Mouse (Mus musculus) monocyte, adult 2 months (primary cell): ENCODE measurements around the gene March10.

Experiments used
- DNase-seq, 2 experiments: peaks; one replicate each; pipeline ENCODE4 v3.0.0; 2022; ENCODE audit warnings: low spot score in 2 of 2, low read depth in 1 of 2

Gene March10

GRCm38 (mm10) chr11:105456497-105456907, at the start of gene March10:
Gene March10, minus strand, starts transcription at chr11:105456735.
- no peak for DNase-seq

GRCm38 (mm10) chr11:105506322-105506721, 49.8 kb upstream of the March10 start:
- no peak for DNase-seq

GRCm38 (mm10) chr11:105505038-105505437, 48.5 kb upstream of the March10 start:
- no peak for DNase-seq

- DNase-seq = no peak
Observed at GRCm38 (mm10) chr11:105502311-105502710, 45.8 kb upstream of the March10 start.

- DNase-seq = no peak
Observed at GRCm38 (mm10) chr11:105497505-105497904, 41.0 kb upstream of the March10 start.

GRCm38 (mm10) chr11:105496665-105497064, 40.1 kb upstream of the March10 start:
- no peak for DNase-seq

GRCm38 (mm10) chr11:105495591-105496270, 39.2 kb upstream of the March10 start:
- DNase-seq = no peak

- no peak for DNase-seq
Observed at GRCm38 (mm10) chr11:105494786-105495369, 38.3 kb upstream of the March10 start.

- no peak for DNase-seq
Observed at GRCm38 (mm10) chr11:105492392-105492791, 35.9 kb upstream of the March10 start.

GRCm38 (mm10) chr11:105490971-105491370, 34.4 kb upstream of the March10 start:
- no peak for DNase-seq

GRCm38 (mm10) chr11:105485412-105485811, 28.9 kb upstream of the March10 start:
- DNase-seq = no peak

- DNase-seq = no peak
Observed at GRCm38 (mm10) chr11:105484993-105485392, 28.5 kb upstream of the March10 start.

GRCm38 (mm10) chr11:105482747-105483146, 26.2 kb upstream of the March10 start:
- DNase-seq = no peak

- no peak for DNase-seq
Observed at GRCm38 (mm10) chr11:105474746-105475145, 18.2 kb upstream of the March10 start.

GRCm38 (mm10) chr11:105474352-105474736, 17.8 kb upstream of the March10 start:
- DNase-seq = no peak

GRCm38 (mm10) chr11:105473716-105474351, 17.3 kb upstream of the March10 start:
- no peak for DNase-seq

GRCm38 (mm10) chr11:105472610-105473009, 16.1 kb upstream of the March10 start:
- no peak for DNase-seq

- no peak for DNase-seq
Observed at GRCm38 (mm10) chr11:105470896-105471295, 14.4 kb upstream of the March10 start.

GRCm38 (mm10) chr11:105469561-105469960, 13.0 kb upstream of the March10 start:
- no peak for DNase-seq

- DNase-seq = no peak
Observed at GRCm38 (mm10) chr11:105469091-105469507, 12.6 kb upstream of the March10 start.

- no peak for DNase-seq
Observed at GRCm38 (mm10) chr11:105468436-105468835, 11.9 kb upstream of the March10 start.

GRCm38 (mm10) chr11:105467816-105468215, 11.3 kb upstream of the March10 start:
- no peak for DNase-seq
